Mouse (Mus musculus) liver, adult (tissue): ENCODE data around the gene Pak4.
"Not testable (repeated sequence)": the region's sequence is repeated elsewhere in the genome, so short reads cannot be mapped to it uniquely, and the experiment has no call there.

Source experiments
- GATA4 ChIP-seq: IDR thresholded peaks from 2 replicates; pipeline ENCODE4 v1.6.1; 2014; ENCODE audit warnings: mild to moderate bottlenecking, low read length; ENCODE audit not compliant: insufficient replicate concordance

The Pak4 gene

DNA sequence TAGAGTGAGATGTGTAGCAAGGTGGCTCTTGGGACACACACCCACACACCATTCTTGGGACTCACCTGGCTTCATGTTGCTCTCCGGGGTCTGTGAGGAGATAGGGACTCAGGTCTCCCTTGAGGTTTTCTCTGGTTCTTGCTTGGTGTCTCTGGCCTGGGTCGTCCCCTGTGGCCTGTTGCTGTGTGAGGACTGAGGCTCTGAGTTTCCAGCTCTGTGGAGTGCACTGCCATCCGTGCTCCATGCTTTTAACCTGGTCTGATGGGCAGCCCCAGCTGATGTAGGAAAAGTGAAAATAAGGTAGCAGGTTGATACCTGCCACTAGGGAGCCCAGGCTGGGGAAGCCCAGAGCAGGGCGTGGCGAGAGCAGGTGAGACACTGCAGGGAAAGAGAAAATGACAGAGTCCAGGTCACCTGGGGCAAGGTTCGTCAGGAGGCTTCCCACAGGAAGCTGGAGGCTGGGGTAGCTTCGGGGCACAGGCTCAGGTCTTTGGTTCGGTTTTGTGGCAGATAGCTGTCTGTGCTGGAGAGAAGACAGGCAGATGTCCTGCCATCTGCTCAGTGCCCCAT lies 87.5 kb downstream of the Pak4 start, which contains the start of gene Ifnl2:
TSS of gene Ifnl2 (minus strand) at position 51 of the 570 bp plus-strand sequence.
- not testable (repeated sequence) for TF ChIP-seq GATA4
